Mouse (Mus musculus) E14TG2a.4 (cell line): Measurements from ENCODE around the gene Atp5l.

Experiments used
- H3K27me3 ChIP-seq: 2 replicates; pipeline ENCODE4 v1.6.1; 2014; ENCODE audit warnings: low read length, control low read depth; ENCODE audit not compliant: insufficient read depth
- H3K36me3 ChIP-seq: 2 replicates; pipeline ENCODE4 v1.6.1; 2014; ENCODE audit warnings: low read length, control low read depth; ENCODE audit not compliant: insufficient read depth
- H3K4me1 ChIP-seq: replicated peaks from 2 replicates; pipeline ENCODE4 v1.6.1; 2014; ENCODE audit warnings: low read depth, low read length, control low read depth
- H3K4me3 ChIP-seq: replicated peaks from 2 replicates; pipeline ENCODE4 v1.5.1; 2014; ENCODE audit warnings: mild to moderate bottlenecking, low read length
- H3K9me3 ChIP-seq: 2 replicates; pipeline ENCODE4 v1.6.1; 2014; ENCODE audit warnings: low read length, control low read depth
- CTCF ChIP-seq: conservative IDR thresholded peaks from 2 replicates; pipeline ENCODE4 v1.5.1; 2014; ENCODE audit warnings: low read length
- NANOG ChIP-seq: IDR thresholded peaks from 2 replicates; pipeline ENCODE4 v1.6.1; 2014; ENCODE audit warnings: borderline replicate concordance, low read length, mixed read lengths
- POU5F1 ChIP-seq: IDR thresholded peaks from 2 replicates; pipeline ENCODE4 v1.6.1; 2014; ENCODE audit warnings: low read length, borderline replicate concordance

Gene Atp5l

GRCm38 (mm10) chr9:44882981-44883569, 37.5 kb downstream of the Atp5l start:
- TF ChIP-seq POU5F1 (no peak), NANOG (no peak), CTCF (no peak)
- peaks cover 32% of the 10 kb centered on the region for H3K4me1 ChIP-seq

GRCm38 (mm10) chr9:44882436-44882980, 38.0 kb downstream of the Atp5l start:
- Histone ChIP-seq H3K9me3 (no peaks in the 10 kb centered on the region), H3K27me3 (peaks cover 16% of the 10 kb centered on the region), H3K36me3 (peaks cover 13% of the 10 kb centered on the region), H3K4me1 (peaks cover 37% of the 10 kb centered on the region), H3K4me3 (peak overlapping the region; percentile 98)
- TF ChIP-seq POU5F1, result no peak
- no peak for TF ChIP-seq NANOG
- no peak for TF ChIP-seq CTCF

More at GRCm38 (mm10) chr9:44882981-44883569, 37.5 kb downstream of the Atp5l start:
- peaks cover 16% of the 10 kb centered on the region for H3K27me3 ChIP-seq
- H3K4me3 ChIP-seq, result peak overlapping the region; percentile 98
- no peaks in the 10 kb centered on the region for H3K9me3 ChIP-seq
- H3K36me3 ChIP-seq, result peaks cover 8% of the 10 kb centered on the region

- H3K4me1 ChIP-seq, result peaks cover 43% of the 10 kb centered on the region
- H3K4me3 ChIP-seq, result peak overlapping the region; percentile 98
- H3K27me3 ChIP-seq, result peaks cover 16% of the 10 kb centered on the region
- no peak for TF ChIP-seq NANOG
- H3K36me3 ChIP-seq, result peaks cover 19% of the 10 kb centered on the region
- no peaks in the 10 kb centered on the region for H3K9me3 ChIP-seq
Measured at GRCm38 (mm10) chr9:44881941-44882435, 38.6 kb downstream of the Atp5l start.

- no peaks in the 10 kb centered on the region for H3K9me3 ChIP-seq
- TF ChIP-seq NANOG (no peak), POU5F1 (no peak), CTCF (no peak)
- peaks cover 16% of the 10 kb centered on the region for H3K27me3 ChIP-seq
- H3K4me1 ChIP-seq, result peaks cover 48% of the 10 kb centered on the region
- H3K36me3 ChIP-seq, result peaks cover 22% of the 10 kb centered on the region
- H3K4me3 ChIP-seq, result peak within 1 kb of the TSS; percentile 98
Measured at GRCm38 (mm10) chr9:44881221-44881871, 39.2 kb downstream of the Atp5l start, which contains the start of gene Kmt2a. TSS of gene Kmt2a (minus strand) at chr9:44881296.

- Histone ChIP-seq H3K4me3 (peak overlapping the region; percentile 98), H3K9me3 (no peaks in the 10 kb centered on the region), H3K36me3 (peaks cover 27% of the 10 kb centered on the region), H3K27me3 (peaks cover 12% of the 10 kb centered on the region), H3K4me1 (peaks cover 56% of the 10 kb centered on the region)
- TF ChIP-seq NANOG (no peak), CTCF (no peak), POU5F1 (no peak)
Measured at GRCm38 (mm10) chr9:44880309-44881081, 40.0 kb downstream of the Atp5l start.

GRCm38 (mm10) chr9:44879694-44880271, 40.8 kb downstream of the Atp5l start:
- TF ChIP-seq CTCF (no peak), NANOG (no peak), POU5F1 (no peak)

GRCm38 (mm10) chr9:44878776-44879500, 41.6 kb downstream of the Atp5l start:
- peaks cover 5% of the 10 kb centered on the region for H3K27me3 ChIP-seq
- peaks cover 32% of the 10 kb centered on the region for H3K36me3 ChIP-seq
- H3K4me1 ChIP-seq, result peaks cover 64% of the 10 kb centered on the region
- H3K4me3 ChIP-seq, result peak overlapping the region; percentile 98
- H3K9me3 ChIP-seq, result no peaks in the 10 kb centered on the region
- TF ChIP-seq POU5F1 (no peak), NANOG (no peak), CTCF (no peak)

More at GRCm38 (mm10) chr9:44879694-44880271, 40.8 kb downstream of the Atp5l start:
- peaks cover 27% of the 10 kb centered on the region for H3K36me3 ChIP-seq
- H3K4me1 ChIP-seq, result peaks cover 59% of the 10 kb centered on the region
- H3K9me3 ChIP-seq, result no peaks in the 10 kb centered on the region
- peak overlapping the region; percentile 98 for H3K4me3 ChIP-seq
- H3K27me3 ChIP-seq, result peaks cover 7% of the 10 kb centered on the region

- Histone ChIP-seq H3K4me1 (peaks cover 56% of the 10 kb centered on the region), H3K9me3 (no peaks in the 10 kb centered on the region), H3K4me3 (no peak overlapping the region), H3K36me3 (peaks cover 39% of the 10 kb centered on the region), H3K27me3 (no peaks in the 10 kb centered on the region)
- TF ChIP-seq POU5F1 (no peak), NANOG (no peak), CTCF (no peak)
Measured at GRCm38 (mm10) chr9:44877686-44878085, 42.9 kb downstream of the Atp5l start.
